Mouse (Mus musculus): ENCODE data around the gene Psen1. TPM values are rescaled to one million over a fixed set of nuclear protein-coding genes. Genes with fewer than 3 reads are reported as not detected.

The Psen1 gene
- total and polyA plus RNA-seq, 3 experiments, result 28.4 to 61.1 (median 45.8) TPM

DNA sequence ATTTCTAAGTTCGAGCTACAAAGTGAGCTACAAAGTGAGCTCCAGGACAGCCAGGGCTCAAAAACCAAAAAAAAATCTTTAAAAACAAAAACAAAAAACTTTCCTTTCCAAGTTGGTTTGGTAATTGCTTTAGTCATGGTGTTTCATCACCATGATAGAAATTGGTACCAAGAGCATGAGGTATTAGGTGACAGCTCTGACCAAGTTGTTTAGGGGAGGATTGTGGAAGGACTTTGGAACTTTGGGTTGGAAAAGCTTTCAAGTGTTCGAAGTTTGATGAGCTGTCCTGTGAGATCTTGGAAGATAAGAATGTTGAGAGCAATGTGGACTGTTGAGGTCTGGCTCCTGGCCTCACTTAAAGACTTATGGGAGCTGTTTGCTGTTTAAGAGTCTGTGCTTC is 72.2 kb downstream of the Psen1 start:
- Histone ChIP-seq H3K27ac (ENCODE audit: insufficient read depth, low read depth) (no peak overlapping the region), H3K9ac (ENCODE audit: insufficient read depth, low read depth) (no peak overlapping the region), H3K9me3 (replicated peaks; ENCODE audit: low read length) (no peaks in the 10 kb centered on the region), H3K4me3 (replicated peaks in 1 of 3; ENCODE audit: low read depth in 2 of 3, low read length in 2 of 3, poor library complexity in 1 of 3) (no peak overlapping the region), H3K36me3 (replicated peaks in 1 of 2; ENCODE audit: control insufficient read depth in 1 of 2, insufficient read depth in 1 of 2, low read length in 1 of 2) (no peaks in the 10 kb centered on the region), H3K4me2 (ENCODE audit: insufficient read depth, low read depth, poor library complexity, severe bottlenecking) (no peak overlapping the region), H3K4me1 (ENCODE audit: control insufficient read depth in 1 of 2, insufficient read depth in 2 of 2) (peaks cover 0 to 12% of the 10 kb centered on the region in 2 experiments; a peak in 3 of 4 replicates), H3K79me2 (replicated peaks; ENCODE audit: control insufficient read depth, extremely low read depth, insufficient read depth, poor library complexity, severe bottlenecking) (no peaks in the 10 kb centered on the region), H3K27me3 (replicated peaks) (no peaks in the 10 kb centered on the region)
- in situ Hi-C loops (cut with MboI; ENCODE audit: low pct_ligation_motif_present, low pct_unique_long_range_greater_than_20kb, low sequenced_read_pairs), result loop anchor here (25.0 kb wide), 1 partner anchor 648 kb away; no protein-coding TSS in a partner anchor
- TF ChIP-seq ZKSCAN1 (IDR thresholded peaks at IDR 0.05; ENCODE audit: borderline replicate concordance, low read depth, low read length) (no peak), USF2 (conservative IDR thresholded peaks at IDR 0.05; ENCODE audit: low read depth, low read length) (no peak), MAZ (IDR thresholded peaks at IDR 0.05; ENCODE audit: low read depth, low read length) (no peak), ZMIZ1 (IDR thresholded peaks at IDR 0.05; ENCODE audit: low read depth, low read length) (no peak), NELFE (IDR thresholded peaks at IDR 0.05; ENCODE audit: low read depth, low read length) (no peak)
- DNase-seq (ENCODE audit: extremely low read depth), result no peak
- dilution Hi-C loops (cut with MboI; ENCODE audit: extremely low pct_ligation_motif_present, extremely low pct_unique_long_range_greater_than_20kb, low sequenced_read_pairs), result no loop called here

DNA sequence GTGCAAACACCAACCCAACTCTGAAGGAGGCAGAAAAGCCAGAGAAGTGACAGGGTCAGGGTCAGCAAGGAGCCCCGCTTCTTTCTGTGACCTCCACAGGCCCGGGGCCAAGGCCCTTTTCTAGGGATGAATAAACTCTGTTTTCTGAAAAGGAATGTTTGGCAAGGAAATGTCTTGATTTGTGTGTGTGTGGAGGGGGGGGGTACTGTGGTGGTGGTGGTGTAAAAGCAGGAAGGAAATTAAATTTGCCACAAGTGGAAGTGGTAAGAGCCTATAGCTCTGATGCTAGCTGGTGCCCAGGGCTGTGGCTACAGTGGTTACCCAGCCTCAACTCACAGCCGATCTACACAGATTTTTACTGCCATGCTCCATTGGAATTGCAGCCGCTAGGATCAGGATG is 74.8 kb downstream of the Psen1 start:
- Histone ChIP-seq H3K27me3 (replicated peaks) (no peaks in the 10 kb centered on the region), H3K9me3 (replicated peaks; ENCODE audit: low read length) (no peaks in the 10 kb centered on the region), H3K4me3 (replicated peaks in 1 of 3; ENCODE audit: low read depth in 2 of 3, low read length in 2 of 3, poor library complexity in 1 of 3) (no peak overlapping the region), H3K4me1 (ENCODE audit: control insufficient read depth in 1 of 2, insufficient read depth in 2 of 2) (peaks cover 0 to 12% of the 10 kb centered on the region in 2 experiments; a peak in 3 of 4 replicates), H3K36me3 (replicated peaks in 1 of 2; ENCODE audit: control insufficient read depth in 1 of 2, insufficient read depth in 1 of 2, low read length in 1 of 2) (no peaks in the 10 kb centered on the region), H3K9ac (ENCODE audit: insufficient read depth, low read depth) (no peak overlapping the region), H3K4me2 (ENCODE audit: insufficient read depth, low read depth, poor library complexity, severe bottlenecking) (no peak overlapping the region), H3K79me2 (replicated peaks; ENCODE audit: control insufficient read depth, extremely low read depth, insufficient read depth, poor library complexity, severe bottlenecking) (no peaks in the 10 kb centered on the region), H3K27ac (ENCODE audit: insufficient read depth, low read depth) (no peak overlapping the region)
- in situ Hi-C loops (cut with MboI; ENCODE audit: low pct_ligation_motif_present, low pct_unique_long_range_greater_than_20kb, low sequenced_read_pairs), result loop anchor here (25.0 kb wide), 1 partner anchor 650 kb away; no protein-coding TSS in a partner anchor
- no peak for DNase-seq (ENCODE audit: extremely low read depth)
- TF ChIP-seq NRF1 (IDR thresholded peaks at IDR 0.05; ENCODE audit: low read depth, low read length) (no peak), ETS1 (conservative IDR thresholded peaks at IDR 0.05; ENCODE audit: low read depth, low read length) (no peak), MAFK (IDR thresholded peaks at IDR 0.05; ENCODE audit: insufficient replicate concordance, low read length) (no peak), ZNF384 (IDR thresholded peaks at IDR 0.05; ENCODE audit: low read depth, low read length) (no peak), TBP (conservative IDR thresholded peaks at IDR 0.05; ENCODE audit: low read depth, low read length) (no peak), TCF12 (IDR thresholded peaks at IDR 0.05; ENCODE audit: low read depth, low read length) (no peak), ELF1 (IDR thresholded peaks at IDR 0.05; ENCODE audit: low read depth, low read length) (no peak), ZKSCAN1 (IDR thresholded peaks at IDR 0.05; ENCODE audit: borderline replicate concordance, low read depth, low read length) (no peak), POLR2A (IDR thresholded peaks at IDR 0.05; ENCODE audit: low read depth, low read length) (no peak)
- dilution Hi-C loops (cut with MboI; ENCODE audit: extremely low pct_ligation_motif_present, extremely low pct_unique_long_range_greater_than_20kb, low sequenced_read_pairs), result no loop called here

Measured in CH12.LX (cell line).